Mouse (Mus musculus) heart, embryonic 15.5 days (tissue): ENCODE results near the gene Cep170. TPM values are rescaled to one million over a fixed set of nuclear protein-coding genes. Genes with fewer than 3 reads are reported as not detected.

ENCODE experiments used
- ATAC-seq: fragments of 200-750 bp; cut with Nextera tagmentation; replicated peaks from 2 replicates; pipeline ENCODE4 v1.8.0; 2017; ENCODE audit warnings: low read depth, moderate TSS enrichment; ENCODE audit not compliant: insufficient number of reproducible peaks, insufficient read depth, low FRiP score
- H3K27ac ChIP-seq: fragments of 300-500 bp; sonication (generic); 2 replicates; pipeline ENCODE4 v1.5.1; 2015; ENCODE audit warnings: mild to moderate bottlenecking, inconsistent platforms
- H3K27me3 ChIP-seq: fragments of 300-500 bp; sonication (generic); 2 replicates; pipeline ENCODE4 v1.6.1; 2015; ENCODE audit warnings: inconsistent platforms
- H3K36me3 ChIP-seq: fragments of 300-500 bp; sonication (generic); 2 replicates; pipeline ENCODE4 v1.6.1; 2015; ENCODE audit warnings: mild to moderate bottlenecking, inconsistent platforms
- H3K4me1 ChIP-seq: fragments of 300-500 bp; sonication (generic); replicated peaks from 2 replicates; pipeline ENCODE4 v1.6.1; 2015; ENCODE audit warnings: inconsistent platforms
- H3K4me2 ChIP-seq: fragments of 300-500 bp; sonication (generic); 2 replicates; pipeline ENCODE4 v1.6.1; 2015; ENCODE audit warnings: inconsistent platforms, mild to moderate bottlenecking, moderate library complexity
- H3K4me3 ChIP-seq: fragments of 300-500 bp; sonication (generic); 2 replicates; pipeline ENCODE4 v1.5.1; 2015; ENCODE audit warnings: mild to moderate bottlenecking, inconsistent platforms
- H3K9ac ChIP-seq: fragments of 300-500 bp; sonication (generic); 2 replicates; pipeline ENCODE4 v1.6.1; 2015; ENCODE audit warnings: mild to moderate bottlenecking, inconsistent platforms
- H3K9me3 ChIP-seq: fragments of 300-500 bp; sonication (generic); replicated peaks from 2 replicates; pipeline ENCODE4 v1.6.1; 2016; ENCODE audit warnings: inconsistent platforms
- WGBS: fragments of 180-500 bp; shearing (Covaris S2); methylation state at CpG from one replicate; pipeline ENCODE4 v1.1.7; 2015; ENCODE audit warnings: mixed read lengths; 5-methylcytosine and 5-hydroxymethylcytosine counted together
- polyA plus RNA-seq: library from polyadenylated mRNA; unstranded; fragments of >200 nt; fragmentation: Nextera tagmentation; extraction: Ambion mirVana; gene quantifications from 2 replicates; pipeline ENCODE4 v1.2.1, GENCODE M21; 2015

Gene Cep170
- polyA plus RNA-seq, 1 experiment from 2014 or later, result 20.2 TPM

- Histone ChIP-seq H3K9ac (no peak overlapping the region), H3K4me3 (no peak overlapping the region), H3K27ac (no peak overlapping the region), H3K27me3 (no peaks in the 10 kb centered on the region), H3K4me1 (peaks cover 16% of the 10 kb centered on the region), H3K4me2 (no peak overlapping the region), H3K9me3 (no peaks in the 10 kb centered on the region), H3K36me3 (no peaks in the 10 kb centered on the region)
- ATAC-seq, result no peak
Measured at GRCm38 (mm10) chr1:176810161-176810560, 3.7 kb downstream of the Cep170 start.

GRCm38 (mm10) chr1:176800728-176801365 lies 13.0 kb downstream of the Cep170 start:
- Histone ChIP-seq H3K4me1 (peaks cover 11% of the 10 kb centered on the region), H3K27me3 (no peaks in the 10 kb centered on the region), H3K9me3 (no peaks in the 10 kb centered on the region), H3K9ac (no peak overlapping the region), H3K27ac (peak overlapping the region; percentile 45; the same call in 1 of the 2 replicates), H3K4me2 (no peak overlapping the region), H3K36me3 (no peaks in the 10 kb centered on the region), H3K4me3 (no peak overlapping the region)
- 0 out of 2 replicates have a peak, but pooled peaks have one; percentile 35 for ATAC-seq
- WGBS, result 20% methylated on average over 2 of the region's 2 CpGs

GRCm38 (mm10) chr1:176798673-176799072 lies 15.2 kb downstream of the Cep170 start:
- Histone ChIP-seq H3K36me3 (no peaks in the 10 kb centered on the region), H3K9me3 (no peaks in the 10 kb centered on the region), H3K27ac (no peak overlapping the region), H3K4me1 (peaks cover 15% of the 10 kb centered on the region), H3K4me3 (no peak overlapping the region), H3K4me2 (no peak overlapping the region), H3K9ac (no peak overlapping the region), H3K27me3 (no peaks in the 10 kb centered on the region)
- ATAC-seq, result no peak

GRCm38 (mm10) chr1:176792175-176792574 lies 21.7 kb downstream of the Cep170 start:
- H3K9ac ChIP-seq, result no peak overlapping the region
- peaks cover 5% of the 10 kb centered on the region; the same call in 1 of the 2 replicates for H3K36me3 ChIP-seq
- WGBS, result 77% methylated on average over 1 of the region's 1 CpGs
- 0 out of 2 replicates have a peak, but pooled peaks cover 3% of the 10 kb centered on the region for H3K4me1 ChIP-seq
- ATAC-seq, result no peak
- H3K4me2 ChIP-seq, result no peak overlapping the region
- no peak overlapping the region for H3K27ac ChIP-seq
- no peak overlapping the region for H3K4me3 ChIP-seq
- no peaks in the 10 kb centered on the region for H3K27me3 ChIP-seq
- H3K9me3 ChIP-seq, result no peaks in the 10 kb centered on the region

GRCm38 (mm10) chr1:176789326-176789725 lies 24.5 kb downstream of the Cep170 start:
- Histone ChIP-seq H3K36me3 (peaks cover 13% of the 10 kb centered on the region; the same call in 1 of the 2 replicates), H3K4me2 (no peak overlapping the region), H3K4me3 (no peak overlapping the region), H3K4me1 (no peaks in the 10 kb centered on the region), H3K9ac (no peak overlapping the region), H3K27me3 (no peaks in the 10 kb centered on the region), H3K9me3 (no peaks in the 10 kb centered on the region), H3K27ac (no peak overlapping the region)
- no peak for ATAC-seq
- 84% methylated on average over 7 of the region's 7 CpGs for WGBS

GRCm38 (mm10) chr1:176774533-176774932 lies 39.3 kb downstream of the Cep170 start:
- no peak for ATAC-seq
- H3K4me3 ChIP-seq, result no peak overlapping the region
- no peaks in the 10 kb centered on the region for H3K27me3 ChIP-seq
- WGBS, result 67% methylated on average over 4 of the region's 4 CpGs
- peaks cover 36% of the 10 kb centered on the region for H3K36me3 ChIP-seq
- no peak overlapping the region for H3K4me2 ChIP-seq
- H3K9me3 ChIP-seq, result no peaks in the 10 kb centered on the region
- no peak overlapping the region for H3K9ac ChIP-seq
- H3K27ac ChIP-seq, result no peak overlapping the region
- H3K4me1 ChIP-seq, result no peaks in the 10 kb centered on the region

- Histone ChIP-seq H3K36me3 (peaks cover 10% of the 10 kb centered on the region; the same call in 1 of the 2 replicates), H3K4me1 (no peaks in the 10 kb centered on the region), H3K27ac (no peak overlapping the region), H3K4me3 (no peak overlapping the region), H3K27me3 (no peaks in the 10 kb centered on the region), H3K4me2 (no peak overlapping the region), H3K9me3 (no peaks in the 10 kb centered on the region), H3K9ac (no peak overlapping the region)
- ATAC-seq, result no peak
- WGBS, result 69% methylated on average over 2 of the region's 2 CpGs
Measured at GRCm38 (mm10) chr1:176762295-176762694, 51.6 kb downstream of the Cep170 start.

GRCm38 (mm10) chr1:176760673-176761072 lies 53.2 kb downstream of the Cep170 start:
- H3K27me3 ChIP-seq, result no peaks in the 10 kb centered on the region
- no peak overlapping the region for H3K27ac ChIP-seq
- H3K4me1 ChIP-seq, result no peaks in the 10 kb centered on the region; the same call in 1 of the 2 replicates
- peaks cover 24% of the 10 kb centered on the region for H3K36me3 ChIP-seq
- ATAC-seq, result no peak
- WGBS, result 100% methylated on average over 1 of the region's 1 CpGs
- no peak overlapping the region for H3K4me3 ChIP-seq
- H3K9ac ChIP-seq, result no peak overlapping the region
- H3K4me2 ChIP-seq, result no peak overlapping the region
- no peaks in the 10 kb centered on the region for H3K9me3 ChIP-seq

- H3K9ac ChIP-seq, result no peak overlapping the region
- no peak overlapping the region for H3K27ac ChIP-seq
- no peak for ATAC-seq
- H3K4me3 ChIP-seq, result no peak overlapping the region
- peaks cover 23% of the 10 kb centered on the region for H3K36me3 ChIP-seq
- H3K9me3 ChIP-seq, result no peaks in the 10 kb centered on the region
- WGBS, result 62% methylated on average over 9 of the region's 9 CpGs
- peaks cover 8% of the 10 kb centered on the region; the same call in 1 of the 2 replicates for H3K4me1 ChIP-seq
- H3K27me3 ChIP-seq, result no peaks in the 10 kb centered on the region
- no peak overlapping the region for H3K4me2 ChIP-seq
Measured at GRCm38 (mm10) chr1:176755586-176755985, 58.3 kb downstream of the Cep170 start.

GRCm38 (mm10) chr1:176753861-176754718 lies 59.8 kb downstream of the Cep170 start:
- H3K4me1 ChIP-seq, result peaks cover 8% of the 10 kb centered on the region; the same call in 1 of the 2 replicates
- ATAC-seq, result no peak
- no peak overlapping the region for H3K4me2 ChIP-seq
- H3K9ac ChIP-seq, result no peak overlapping the region
- H3K27me3 ChIP-seq, result no peaks in the 10 kb centered on the region
- 62% methylated on average over 14 of the region's 14 CpGs for WGBS
- no peak overlapping the region for H3K27ac ChIP-seq
- no peak overlapping the region for H3K4me3 ChIP-seq
- H3K9me3 ChIP-seq, result no peaks in the 10 kb centered on the region
- peaks cover 26% of the 10 kb centered on the region for H3K36me3 ChIP-seq

- H3K4me2 ChIP-seq, result no peak overlapping the region
Measured at GRCm38 (mm10) chr1:176749708-176750107, 64.2 kb downstream of the Cep170 start.

More at GRCm38 (mm10) chr1:176749708-176750107, 64.2 kb downstream of the Cep170 start:
- H3K9me3 ChIP-seq, result no peaks in the 10 kb centered on the region
- ATAC-seq, result no peak
- H3K27ac ChIP-seq, result no peak overlapping the region
- peaks cover 12% of the 10 kb centered on the region for H3K36me3 ChIP-seq
- H3K27me3 ChIP-seq, result no peaks in the 10 kb centered on the region
- H3K9ac ChIP-seq, result no peak overlapping the region
- H3K4me3 ChIP-seq, result no peak overlapping the region
- WGBS, result 91% methylated on average over 7 of the region's 7 CpGs
- H3K4me1 ChIP-seq, result peaks cover 3% of the 10 kb centered on the region; the same call in 1 of the 2 replicates
